Mouse (Mus musculus): ENCODE results near the gene AL732309.1. TPM values are rescaled to one million over a fixed set of nuclear protein-coding genes. Genes with fewer than 3 reads are reported as not detected.
"Not testable (repeated sequence)": the region's sequence is repeated elsewhere in the genome, so short reads cannot be mapped to it uniquely, and the experiment has no call there.

The AL732309.1 gene
- polyA plus RNA-seq, 1 experiment from 2014 or later: 1.7 TPM

GRCm38 (mm10) chr2:25265897-25266656 lies 19.4 kb upstream of the AL732309.1 start:
- Histone ChIP-seq H3K9ac (peak overlapping the region; percentile 41), H3K4me3 (replicated peaks) (peak overlapping the region; percentile 9; the same call in 1 of the 2 replicates), H3K27me3 (0 out of 2 replicates have a peak, but pooled peaks cover 3% of the 10 kb centered on the region), H3K9me3 (replicated peaks) (no peaks in the 10 kb centered on the region), H3K27ac (replicated peaks) (peak overlapping the region; percentile 66), H3K36me3 (replicated peaks) (peaks cover 36% of the 10 kb centered on the region), H3K4me1 (replicated peaks) (peaks cover 84% of the 10 kb centered on the region), H3K4me2 (peak overlapping the region; percentile 100)
- WGBS (ENCODE audit: insufficient replicate concordance): 46% methylated on average over 6 of the region's 6 CpGs
- ATAC-seq (ENCODE audit: insufficient read depth): no peak

- Histone ChIP-seq H3K4me1 (replicated peaks) (peaks cover 71% of the 10 kb centered on the region), H3K36me3 (replicated peaks) (peaks cover 23% of the 10 kb centered on the region), H3K9ac (no peak overlapping the region), H3K4me3 (replicated peaks) (no peak overlapping the region), H3K4me2 (peak overlapping the region; percentile 100), H3K27ac (replicated peaks) (no peak overlapping the region), H3K27me3 (0 out of 2 replicates have a peak, but pooled peaks cover 3% of the 10 kb centered on the region), H3K9me3 (replicated peaks) (no peaks in the 10 kb centered on the region)
- 64% methylated on average over 3 of the region's 3 CpGs for whole genome bisulfite sequencing (ENCODE audit: insufficient replicate concordance)
- no peak for ATAC-seq (ENCODE audit: insufficient read depth)
These were observed 18.2 kb upstream of the AL732309.1 start for GRCm38 (mm10) chr2:25264851-25265250.

- Histone ChIP-seq H3K4me1 (replicated peaks) (peaks cover 70% of the 10 kb centered on the region), H3K9me3 (replicated peaks) (no peaks in the 10 kb centered on the region), H3K36me3 (replicated peaks) (peaks cover 18% of the 10 kb centered on the region), H3K4me3 (replicated peaks) (peak overlapping the region; percentile 87), H3K27me3 (0 out of 2 replicates have a peak, but pooled peaks cover 3% of the 10 kb centered on the region), H3K9ac (no peak overlapping the region), H3K4me2 (peak overlapping the region; percentile 100), H3K27ac (replicated peaks) (no peak overlapping the region)
- WGBS (ENCODE audit: insufficient replicate concordance): 62% methylated on average over 5 of the region's 5 CpGs
- no peak for ATAC-seq (ENCODE audit: insufficient read depth)
These were observed 17.6 kb upstream of the AL732309.1 start for GRCm38 (mm10) chr2:25264286-25264660.

- Histone ChIP-seq H3K9me3 (replicated peaks) (no peaks in the 10 kb centered on the region), H3K4me3 (replicated peaks) (peak overlapping the region; percentile 87), H3K36me3 (replicated peaks) (peaks cover 12% of the 10 kb centered on the region), H3K4me2 (peak overlapping the region; percentile 100), H3K27ac (replicated peaks) (no peak overlapping the region), H3K27me3 (0 out of 2 replicates have a peak, but pooled peaks cover 3% of the 10 kb centered on the region), H3K9ac (peak overlapping the region; percentile 70), H3K4me1 (replicated peaks) (peaks cover 70% of the 10 kb centered on the region)
- 29% methylated on average over 12 of the region's 12 CpGs for WGBS (ENCODE audit: insufficient replicate concordance)
- ATAC-seq (ENCODE audit: insufficient read depth): no peak
These were observed 17.1 kb upstream of the AL732309.1 start for GRCm38 (mm10) chr2:25263623-25264285.

GRCm38 (mm10) chr2:25262795-25263622 lies 16.3 kb upstream of the AL732309.1 start:
- H3K27me3 ChIP-seq: 0 out of 2 replicates have a peak, but pooled peaks cover 3% of the 10 kb centered on the region
- peak overlapping the region; percentile 70 for H3K9ac ChIP-seq
- ATAC-seq (ENCODE audit: insufficient read depth): peak; percentile 29
- 0 out of 2 replicates have a peak, but pooled peaks cover 5% of the 10 kb centered on the region for H3K36me3 ChIP-seq (replicated peaks)
- peak overlapping the region; percentile 78 for H3K27ac ChIP-seq (replicated peaks)
- under 1% methylated on average over 82 of the region's 82 CpGs for WGBS (ENCODE audit: insufficient replicate concordance)
- peak overlapping the region; percentile 87 for H3K4me3 ChIP-seq (replicated peaks)
- no peaks in the 10 kb centered on the region for H3K9me3 ChIP-seq (replicated peaks)
- H3K4me1 ChIP-seq (replicated peaks): peaks cover 65% of the 10 kb centered on the region
- H3K4me2 ChIP-seq: peak overlapping the region; percentile 100

- under 1% methylated on average over 39 of the region's 39 CpGs for WGBS (ENCODE audit: insufficient replicate concordance)
- H3K4me2 ChIP-seq: peak within 1 kb of the TSS; percentile 100
- 0 out of 2 replicates have a peak, but pooled peaks cover 3% of the 10 kb centered on the region for H3K27me3 ChIP-seq
- peak; percentile 98 for ATAC-seq (ENCODE audit: insufficient read depth)
- H3K9me3 ChIP-seq (replicated peaks): no peaks in the 10 kb centered on the region
- H3K36me3 ChIP-seq (replicated peaks): no peaks in the 10 kb centered on the region
- peaks cover 58% of the 10 kb centered on the region for H3K4me1 ChIP-seq (replicated peaks)
- H3K4me3 ChIP-seq (replicated peaks): peak within 1 kb of the TSS; percentile 87
- peak within 1 kb of the TSS; percentile 70 for H3K9ac ChIP-seq
- H3K27ac ChIP-seq (replicated peaks): peak within 1 kb of the TSS; percentile 78
These were observed 15.7 kb upstream of the AL732309.1 start, which contains the start of gene Tprn for GRCm38 (mm10) chr2:25262291-25262767. TSS of gene Tprn (plus strand) at chr2:25262618.

GRCm38 (mm10) chr2:25261870-25262269 lies 15.2 kb upstream of the AL732309.1 start:
- Histone ChIP-seq H3K36me3 (replicated peaks) (no peaks in the 10 kb centered on the region), H3K9ac (peak overlapping the region; percentile 28), H3K27ac (replicated peaks) (peak overlapping the region; percentile 21), H3K4me3 (replicated peaks) (peak overlapping the region; percentile 87), H3K4me1 (replicated peaks) (peaks cover 57% of the 10 kb centered on the region), H3K27me3 (0 out of 2 replicates have a peak, but pooled peaks cover 3% of the 10 kb centered on the region), H3K9me3 (replicated peaks) (no peaks in the 10 kb centered on the region), H3K4me2 (peak overlapping the region; percentile 100)
- ATAC-seq (ENCODE audit: insufficient read depth): peak; percentile 2
- WGBS (ENCODE audit: insufficient replicate concordance): 38% methylated on average over 12 of the region's 12 CpGs

- Histone ChIP-seq H3K4me1 (replicated peaks) (peaks cover 49% of the 10 kb centered on the region), H3K9me3 (replicated peaks) (no peaks in the 10 kb centered on the region), H3K4me3 (replicated peaks) (no peak overlapping the region), H3K9ac (no peak overlapping the region), H3K36me3 (replicated peaks) (no peaks in the 10 kb centered on the region), H3K27ac (replicated peaks) (no peak overlapping the region), H3K27me3 (0 out of 2 replicates have a peak, but pooled peaks cover 2% of the 10 kb centered on the region), H3K4me2 (no peak overlapping the region)
- no peak for ATAC-seq (ENCODE audit: insufficient read depth)
- WGBS (ENCODE audit: insufficient replicate concordance): 33% methylated on average over 2 of the region's 2 CpGs
These were observed 12.2 kb upstream of the AL732309.1 start for GRCm38 (mm10) chr2:25258887-25259286.

- not testable (repeated sequence) for H3K27me3 ChIP-seq; H3K9ac ChIP-seq; ATAC-seq (ENCODE audit: insufficient read depth); H3K4me2 ChIP-seq; H3K4me3 ChIP-seq (replicated peaks); H3K9me3 ChIP-seq (replicated peaks); H3K27ac ChIP-seq (replicated peaks)
- H3K36me3 ChIP-seq (replicated peaks): peaks cover 12% of the 10 kb centered on the region; the same call in 1 of the 2 replicates
- peaks cover 35% of the 10 kb centered on the region for H3K4me1 ChIP-seq (replicated peaks)
- WGBS (ENCODE audit: insufficient replicate concordance): 70% methylated on average over 5 of the region's 5 CpGs
These were observed 10.6 kb upstream of the AL732309.1 start for GRCm38 (mm10) chr2:25257250-25257649.

- not testable (repeated sequence) for H3K27me3 ChIP-seq; H3K9me3 ChIP-seq (replicated peaks); ATAC-seq (ENCODE audit: insufficient read depth)
- H3K4me2 ChIP-seq: peak overlapping the region; percentile 93
- H3K4me3 ChIP-seq (replicated peaks): peak overlapping the region; percentile 90
- H3K36me3 ChIP-seq (replicated peaks): peaks cover 17% of the 10 kb centered on the region
- H3K27ac ChIP-seq (replicated peaks): peak overlapping the region; percentile 83; the same call in 1 of the 2 replicates
- peak overlapping the region; percentile 84 for H3K9ac ChIP-seq
- H3K4me1 ChIP-seq (replicated peaks): peaks cover 29% of the 10 kb centered on the region
- WGBS (ENCODE audit: insufficient replicate concordance): 32% methylated on average over 12 of the region's 12 CpGs
These were observed 9.9 kb upstream of the AL732309.1 start for GRCm38 (mm10) chr2:25256443-25257109.

Data from liver, embryonic 15.5 days (tissue).